Mouse (Mus musculus): ENCODE results near the gene Pfkfb3. TPM values are rescaled to one million over a fixed set of nuclear protein-coding genes. Genes with fewer than 3 reads are reported as not detected.
A peak's percentile ranks its signal among the peaks of the same experiment; 100 is the strongest.

Pfkfb3 gene
- polyA plus RNA-seq, 1 experiment from 2014 or later, result 6.1 TPM

DNA sequence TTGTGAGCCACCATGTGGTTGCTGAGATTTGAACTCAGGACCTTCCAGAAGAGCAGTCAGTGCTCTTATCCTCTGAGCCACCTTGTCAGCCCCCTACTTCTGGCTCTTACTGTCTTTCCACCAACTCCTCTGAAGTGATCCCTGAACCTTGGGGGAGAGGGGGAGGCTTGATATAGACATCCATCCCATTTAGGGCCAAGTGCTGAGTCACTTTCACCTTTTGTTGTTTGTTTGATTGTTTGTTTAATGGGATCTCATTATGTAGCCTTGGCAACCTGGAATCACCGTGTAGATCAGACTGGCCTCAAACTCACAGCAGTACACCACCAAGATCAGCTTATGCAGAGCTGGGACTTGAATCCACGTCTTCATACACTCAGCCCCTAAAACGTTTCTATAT, 3.4 kb upstream of the Pfkfb3 start:
- ATAC-seq (ENCODE audit: low read depth), result no peak
- no peak overlapping the region for H3K9ac ChIP-seq (ENCODE audit: low read depth, low read length)
- no peaks in the 10 kb centered on the region for H3K9me3 ChIP-seq (replicated peaks; ENCODE audit: control insufficient read depth, low read length)
- H3K4me3 ChIP-seq (ENCODE audit: low read depth, low read length), result no peak overlapping the region
- peaks cover 3% of the 10 kb centered on the region for H3K4me1 ChIP-seq (ENCODE audit: control insufficient read depth, low read depth, low read length)
- peaks cover 20% of the 10 kb centered on the region for H3K27me3 ChIP-seq (ENCODE audit: control insufficient read depth, insufficient read depth, low read depth, low read length)
- no peak overlapping the region for H3K27ac ChIP-seq (ENCODE audit: low read length)
- H3K4me2 ChIP-seq (ENCODE audit: low read depth, low read length), result no peak overlapping the region
- H3K36me3 ChIP-seq (ENCODE audit: control insufficient read depth, insufficient read depth), result no peaks in the 10 kb centered on the region
- WGBS (ENCODE audit: insufficient replicate concordance), result 41% methylated on average over 3 of the region's 3 CpGs

DNA sequence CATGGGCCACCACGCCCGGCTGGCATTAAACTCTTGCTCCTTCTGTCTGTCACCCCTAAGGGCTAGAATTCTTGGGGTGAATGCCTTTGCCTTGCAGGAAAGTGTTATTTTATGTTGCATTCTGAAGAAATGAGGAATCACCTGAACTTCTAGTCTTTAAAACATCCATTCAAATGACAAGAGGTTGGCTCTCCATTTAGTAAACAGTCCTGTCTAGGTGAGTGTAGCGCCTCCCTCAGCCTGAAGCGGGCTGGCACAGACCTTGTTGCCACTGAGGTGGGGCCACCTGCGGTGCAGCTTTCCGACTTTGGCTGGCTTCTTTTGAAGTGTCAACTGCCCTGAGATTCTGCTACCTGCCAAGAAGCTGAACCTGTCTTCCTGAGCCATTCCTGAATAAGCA, 1.4 kb upstream of the Pfkfb3 start:
- no peak for ATAC-seq (ENCODE audit: low read depth)
- no peak overlapping the region for H3K4me2 ChIP-seq (ENCODE audit: low read depth, low read length)
- H3K4me1 ChIP-seq (ENCODE audit: control insufficient read depth, low read depth, low read length), result peaks cover 3% of the 10 kb centered on the region
- no peak overlapping the region for H3K4me3 ChIP-seq (ENCODE audit: low read depth, low read length)
- no peaks in the 10 kb centered on the region for H3K36me3 ChIP-seq (ENCODE audit: control insufficient read depth, insufficient read depth)
- peaks cover 20% of the 10 kb centered on the region for H3K27me3 ChIP-seq (ENCODE audit: control insufficient read depth, insufficient read depth, low read depth, low read length)
- no peak overlapping the region for H3K27ac ChIP-seq (ENCODE audit: low read length)
- H3K9ac ChIP-seq (ENCODE audit: low read depth, low read length), result no peak overlapping the region
- H3K9me3 ChIP-seq (replicated peaks; ENCODE audit: control insufficient read depth, low read length), result no peaks in the 10 kb centered on the region
- 74% methylated on average over 6 of the region's 6 CpGs for WGBS (ENCODE audit: insufficient replicate concordance)

DNA sequence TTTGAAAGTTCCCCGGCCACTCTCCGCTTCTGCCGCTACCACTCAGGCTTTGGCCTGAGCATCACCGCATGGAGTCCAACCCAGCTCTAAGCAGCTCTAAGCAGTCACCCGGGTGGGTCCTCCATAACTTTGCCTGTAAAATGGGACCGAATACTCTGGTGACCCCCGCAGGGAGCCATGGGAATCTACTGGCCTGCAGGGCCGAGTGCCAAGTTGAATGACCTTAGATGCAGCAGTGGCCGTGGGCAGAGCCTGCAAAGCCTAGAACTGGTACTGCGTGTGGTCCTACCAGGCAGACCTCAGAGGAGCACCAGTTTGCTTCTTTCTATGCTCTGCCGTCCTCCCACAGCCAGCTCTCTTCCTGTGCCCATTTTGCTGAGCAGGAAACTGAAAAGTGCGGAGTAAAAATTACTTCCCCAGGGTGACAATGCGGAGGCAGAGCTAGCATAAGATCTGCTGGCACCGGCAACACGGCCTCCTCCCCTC, 868 bp downstream of the Pfkfb3 start:
- Histone ChIP-seq H3K9me3 (replicated peaks; ENCODE audit: control insufficient read depth, low read length) (no peaks in the 10 kb centered on the region), H3K4me3 (ENCODE audit: low read depth, low read length) (peak overlapping the region; percentile 62), H3K36me3 (ENCODE audit: control insufficient read depth, insufficient read depth) (no peaks in the 10 kb centered on the region), H3K27me3 (ENCODE audit: control insufficient read depth, insufficient read depth, low read depth, low read length) (peaks cover 20% of the 10 kb centered on the region), H3K27ac (ENCODE audit: low read length) (peak overlapping the region; percentile 67), H3K4me1 (ENCODE audit: control insufficient read depth, low read depth, low read length) (peaks cover 3% of the 10 kb centered on the region), H3K9ac (ENCODE audit: low read depth, low read length) (peak overlapping the region; percentile 54), H3K4me2 (ENCODE audit: low read depth, low read length) (peak overlapping the region; percentile 68)
- peak; percentile 14 for ATAC-seq (ENCODE audit: low read depth)
- WGBS (ENCODE audit: insufficient replicate concordance), result 1% methylated on average over 15 of the region's 15 CpGs

DNA sequence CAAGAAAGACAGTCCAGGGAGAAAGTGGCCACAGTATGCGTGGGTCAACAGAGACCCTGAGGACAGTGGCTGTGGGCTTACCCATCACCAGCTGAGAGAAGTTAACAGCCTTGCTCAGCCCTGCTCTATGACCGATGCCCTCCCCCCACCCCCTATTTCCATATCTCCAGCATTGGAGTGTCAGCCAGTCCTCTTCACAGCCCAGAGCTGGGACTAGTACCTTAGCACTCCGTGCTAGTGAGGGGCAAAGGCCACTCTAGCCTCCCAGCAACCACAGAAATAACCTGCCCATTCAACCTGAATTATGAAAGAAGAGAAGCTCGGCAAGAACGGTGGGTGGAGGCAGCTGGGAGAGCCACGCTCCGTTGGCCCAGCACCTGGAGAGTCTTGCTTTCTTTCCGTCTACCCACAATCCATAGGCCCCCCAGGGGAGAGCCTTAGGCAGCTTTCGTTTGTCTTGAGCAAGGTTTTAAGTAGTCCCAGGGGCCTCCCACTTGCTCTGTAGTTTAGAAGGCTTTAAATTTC, 1.5 kb downstream of the Pfkfb3 start:
- peaks cover 3% of the 10 kb centered on the region for H3K4me1 ChIP-seq (ENCODE audit: control insufficient read depth, low read depth, low read length)
- ATAC-seq (ENCODE audit: low read depth), result peak; percentile 30
- peak overlapping the region; percentile 68 for H3K4me2 ChIP-seq (ENCODE audit: low read depth, low read length)
- no peaks in the 10 kb centered on the region for H3K36me3 ChIP-seq (ENCODE audit: control insufficient read depth, insufficient read depth)
- H3K9me3 ChIP-seq (replicated peaks; ENCODE audit: control insufficient read depth, low read length), result no peaks in the 10 kb centered on the region
- H3K4me3 ChIP-seq (ENCODE audit: low read depth, low read length), result peak overlapping the region; percentile 62
- 11% methylated on average over 9 of the region's 9 CpGs for WGBS (ENCODE audit: insufficient replicate concordance)
- peak overlapping the region; percentile 54; the same call in 1 of the 2 replicates for H3K9ac ChIP-seq (ENCODE audit: low read depth, low read length)
- peak overlapping the region; percentile 67; the same call in 1 of the 2 replicates for H3K27ac ChIP-seq (ENCODE audit: low read length)
- peaks cover 20% of the 10 kb centered on the region for H3K27me3 ChIP-seq (ENCODE audit: control insufficient read depth, insufficient read depth, low read depth, low read length)

DNA sequence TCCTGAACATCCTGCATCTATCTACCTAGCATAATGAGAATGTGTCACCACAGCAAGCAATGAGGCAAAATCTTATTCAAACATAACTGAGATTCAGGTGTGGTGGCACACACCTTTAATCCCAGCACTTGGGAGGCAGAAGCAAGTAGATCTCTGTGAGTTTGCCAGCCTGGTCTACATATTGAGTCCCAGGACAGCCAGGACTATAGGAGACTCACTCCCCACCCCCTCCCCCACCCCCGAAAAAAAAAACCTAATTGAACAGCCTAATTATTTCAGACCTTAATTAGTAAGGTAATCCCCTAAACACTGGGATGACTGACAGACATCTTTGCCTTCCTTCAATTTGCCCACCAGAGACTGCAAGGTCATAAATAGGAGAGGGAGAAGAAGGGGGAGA, 2.2 kb downstream of the Pfkfb3 start:
- 14% methylated on average over 1 of the region's 1 CpGs for WGBS (ENCODE audit: insufficient replicate concordance)
- Histone ChIP-seq H3K27me3 (ENCODE audit: control insufficient read depth, insufficient read depth, low read depth, low read length) (peaks cover 20% of the 10 kb centered on the region), H3K4me2 (ENCODE audit: low read depth, low read length) (no peak overlapping the region), H3K36me3 (ENCODE audit: control insufficient read depth, insufficient read depth) (no peaks in the 10 kb centered on the region), H3K4me1 (ENCODE audit: control insufficient read depth, low read depth, low read length) (peaks cover 3% of the 10 kb centered on the region), H3K9me3 (replicated peaks; ENCODE audit: control insufficient read depth, low read length) (no peaks in the 10 kb centered on the region), H3K27ac (ENCODE audit: low read length) (no peak overlapping the region), H3K4me3 (ENCODE audit: low read depth, low read length) (0 out of 2 replicates have a peak overlapping the region, but pooled peaks have one; percentile 62), H3K9ac (ENCODE audit: low read depth, low read length) (no peak overlapping the region)
- ATAC-seq (ENCODE audit: low read depth), result no peak

DNA sequence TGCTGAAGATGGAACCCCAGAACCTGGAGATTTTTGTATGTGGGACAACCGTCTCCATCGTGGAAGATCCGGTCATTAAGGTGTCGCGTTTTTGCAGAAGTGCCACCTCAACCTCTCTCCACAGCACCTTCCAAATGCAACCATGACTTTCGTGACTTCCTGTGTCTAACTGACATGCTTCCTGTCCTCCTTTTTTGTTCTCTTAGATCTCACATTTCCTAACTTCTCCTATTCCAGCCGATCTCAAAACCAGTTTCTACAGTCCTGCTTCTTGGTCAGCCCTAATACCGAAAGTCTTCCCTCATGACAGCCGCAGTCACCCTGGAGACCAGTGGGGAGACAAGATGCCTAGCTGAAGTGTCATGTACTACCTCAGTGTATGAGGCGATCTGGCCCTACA, 5.4 kb downstream of the Pfkfb3 start:
- no peak overlapping the region for H3K4me3 ChIP-seq (ENCODE audit: low read depth, low read length)
- H3K27me3 ChIP-seq (ENCODE audit: control insufficient read depth, insufficient read depth, low read depth, low read length), result peaks cover 9% of the 10 kb centered on the region
- no peaks in the 10 kb centered on the region for H3K36me3 ChIP-seq (ENCODE audit: control insufficient read depth, insufficient read depth)
- H3K4me1 ChIP-seq (ENCODE audit: control insufficient read depth, low read depth, low read length), result peaks cover 3% of the 10 kb centered on the region
- H3K4me2 ChIP-seq (ENCODE audit: low read depth, low read length), result no peak overlapping the region
- no peaks in the 10 kb centered on the region for H3K9me3 ChIP-seq (replicated peaks; ENCODE audit: control insufficient read depth, low read length)
- WGBS (ENCODE audit: insufficient replicate concordance), result 27% methylated on average over 10 of the region's 10 CpGs
- no peak overlapping the region for H3K9ac ChIP-seq (ENCODE audit: low read depth, low read length)
- peak overlapping the region; percentile 64; the same call in 1 of the 2 replicates for H3K27ac ChIP-seq (ENCODE audit: low read length)
- no peak for ATAC-seq (ENCODE audit: low read depth)

DNA sequence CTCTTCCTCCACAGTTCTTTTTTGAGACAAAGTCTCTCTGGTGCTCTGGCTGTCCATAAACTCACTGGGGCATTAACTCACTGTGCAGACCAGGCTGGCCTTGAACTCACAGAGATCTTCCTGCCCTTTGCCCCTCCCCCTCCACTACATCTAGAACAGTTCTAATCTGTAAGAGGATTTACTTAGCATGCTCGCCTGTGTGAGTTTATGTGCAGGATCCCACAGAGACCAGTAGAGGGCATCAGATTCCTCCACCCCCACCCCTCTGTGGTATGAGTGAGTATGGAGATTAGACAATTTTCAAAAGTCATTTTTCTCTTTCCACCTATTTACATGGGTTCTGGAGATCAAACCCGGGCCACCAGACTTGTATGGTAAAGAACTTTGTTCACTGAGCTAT, 6.3 kb downstream of the Pfkfb3 start:
- Histone ChIP-seq H3K9ac (ENCODE audit: low read depth, low read length) (no peak overlapping the region), H3K4me3 (ENCODE audit: low read depth, low read length) (no peak overlapping the region), H3K36me3 (ENCODE audit: control insufficient read depth, insufficient read depth) (no peaks in the 10 kb centered on the region), H3K27ac (ENCODE audit: low read length) (no peak overlapping the region), H3K27me3 (ENCODE audit: control insufficient read depth, insufficient read depth, low read depth, low read length) (peaks cover under 1% of the 10 kb centered on the region), H3K4me1 (ENCODE audit: control insufficient read depth, low read depth, low read length) (no peaks in the 10 kb centered on the region; the same call in 1 of the 2 replicates), H3K4me2 (ENCODE audit: low read depth, low read length) (no peak overlapping the region), H3K9me3 (replicated peaks; ENCODE audit: control insufficient read depth, low read length) (no peaks in the 10 kb centered on the region)
- ATAC-seq (ENCODE audit: low read depth), result peak; percentile 22; the same call in 1 of the 2 replicates
- WGBS (ENCODE audit: insufficient replicate concordance), result 15% methylated on average over 2 of the region's 2 CpGs

DNA sequence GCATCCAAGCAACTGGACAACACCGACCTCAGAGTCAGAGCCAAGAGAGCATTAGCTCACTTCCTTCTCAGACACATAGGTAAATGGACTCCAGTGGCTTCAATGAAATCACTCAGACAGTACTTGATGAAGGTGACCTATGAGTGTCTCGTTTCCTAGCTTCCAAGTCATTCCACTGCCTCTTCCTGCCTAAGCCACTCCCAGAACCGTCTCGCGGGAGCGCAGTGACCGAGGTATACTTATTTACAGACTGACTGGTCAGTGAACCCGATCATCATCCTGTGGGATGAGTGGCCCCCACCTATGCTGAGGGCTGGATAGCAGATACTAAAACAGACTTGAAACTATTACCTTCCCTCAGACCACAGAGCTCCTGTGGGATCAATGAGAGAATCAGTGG, 7.8 kb downstream of the Pfkfb3 start:
- Histone ChIP-seq H3K4me1 (ENCODE audit: control insufficient read depth, low read depth, low read length) (no peaks in the 10 kb centered on the region; the same call in 1 of the 2 replicates), H3K9ac (ENCODE audit: low read depth, low read length) (no peak overlapping the region), H3K4me2 (ENCODE audit: low read depth, low read length) (no peak overlapping the region), H3K9me3 (replicated peaks; ENCODE audit: control insufficient read depth, low read length) (no peaks in the 10 kb centered on the region), H3K4me3 (ENCODE audit: low read depth, low read length) (no peak overlapping the region), H3K27ac (ENCODE audit: low read length) (no peak overlapping the region), H3K27me3 (ENCODE audit: control insufficient read depth, insufficient read depth, low read depth, low read length) (no peaks in the 10 kb centered on the region), H3K36me3 (ENCODE audit: control insufficient read depth, insufficient read depth) (no peaks in the 10 kb centered on the region)
- no peak for ATAC-seq (ENCODE audit: low read depth)
- 68% methylated on average over 8 of the region's 8 CpGs for WGBS (ENCODE audit: insufficient replicate concordance)

DNA sequence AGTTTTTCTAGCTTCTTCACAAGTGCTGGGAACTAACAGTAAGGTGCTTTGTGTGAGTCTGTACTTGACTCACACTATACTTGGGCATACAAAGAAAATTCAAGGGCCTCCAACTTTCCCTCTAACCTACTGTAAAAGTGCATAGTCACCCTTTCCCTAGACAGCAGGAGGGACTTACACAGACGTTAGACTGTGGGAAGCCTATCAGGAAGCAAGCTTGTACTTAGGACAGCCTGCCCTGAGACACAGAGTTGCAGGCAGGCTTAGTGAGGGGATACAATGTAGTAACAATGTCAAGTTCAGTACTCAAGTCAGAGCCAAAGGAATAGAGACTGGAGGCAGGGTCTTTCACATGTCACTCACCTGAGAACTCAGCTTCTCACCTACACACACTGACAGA, 8.5 kb downstream of the Pfkfb3 start:
- no peak overlapping the region for H3K27ac ChIP-seq (ENCODE audit: low read length)
- H3K9me3 ChIP-seq (replicated peaks; ENCODE audit: control insufficient read depth, low read length), result no peaks in the 10 kb centered on the region
- no peaks in the 10 kb centered on the region for H3K27me3 ChIP-seq (ENCODE audit: control insufficient read depth, insufficient read depth, low read depth, low read length)
- no peak overlapping the region for H3K9ac ChIP-seq (ENCODE audit: low read depth, low read length)
- WGBS (ENCODE audit: insufficient replicate concordance), result 0% methylated on average over 1 of the region's 1 CpGs
- H3K4me1 ChIP-seq (ENCODE audit: control insufficient read depth, low read depth, low read length), result no peaks in the 10 kb centered on the region; the same call in 1 of the 2 replicates
- no peak overlapping the region for H3K4me3 ChIP-seq (ENCODE audit: low read depth, low read length)
- H3K4me2 ChIP-seq (ENCODE audit: low read depth, low read length), result no peak overlapping the region
- peak; percentile 24 for ATAC-seq (ENCODE audit: low read depth)
- H3K36me3 ChIP-seq (ENCODE audit: control insufficient read depth, insufficient read depth), result no peaks in the 10 kb centered on the region
